Mouse (Mus musculus) thymus, postnatal 36 days (tissue): ENCODE measurements around the gene Slc25a26.

Source experiments
- DNase-seq, 2 experiments: peaks; one replicate each; pipeline ENCODE4 v3.0.0; 2022; ENCODE audit warnings: mixed read lengths in 2 of 2

Gene Slc25a26

GRCm38 (mm10) chr6:94644641-94645040 lies 144.5 kb downstream of the Slc25a26 start:
- no peak for DNase-seq

- no peak for DNase-seq
Observed at GRCm38 (mm10) chr6:94645723-94646122, 145.6 kb downstream of the Slc25a26 start.

- DNase-seq, result peak; percentile 54 to 58
Observed at GRCm38 (mm10) chr6:94646274-94646863, 146.2 kb downstream of the Slc25a26 start.

GRCm38 (mm10) chr6:94646902-94647301 lies 146.8 kb downstream of the Slc25a26 start:
- no peak for DNase-seq

GRCm38 (mm10) chr6:94647574-94648430 lies 147.7 kb downstream of the Slc25a26 start:
- peak; percentile 71 to 85 for DNase-seq

GRCm38 (mm10) chr6:94648496-94648895 lies 148.4 kb downstream of the Slc25a26 start:
- no peak for DNase-seq

- DNase-seq, result no peak
Observed at GRCm38 (mm10) chr6:94649637-94650036, 149.5 kb downstream of the Slc25a26 start.

GRCm38 (mm10) chr6:94651541-94651940 lies 151.4 kb downstream of the Slc25a26 start:
- DNase-seq, result peak; percentile 45 to 68

- no peak for DNase-seq
Observed at GRCm38 (mm10) chr6:94652659-94653213, 152.6 kb downstream of the Slc25a26 start.

- DNase-seq, result no peak
Observed at GRCm38 (mm10) chr6:94653388-94654316, 153.5 kb downstream of the Slc25a26 start.
